Mouse (Mus musculus): Measurements from ENCODE around the gene Sema6d.

The Sema6d gene

GRCm38 (mm10) chr2:124401727-124402380 is 312.1 kb downstream of the Sema6d start:
- no peak for DNase-seq (ENCODE audit: extremely low spot score)

- DNase-seq (ENCODE audit: extremely low spot score): no peak
Observed at GRCm38 (mm10) chr2:124403571-124403970, 313.8 kb downstream of the Sema6d start.

GRCm38 (mm10) chr2:124403981-124404380 is 314.2 kb downstream of the Sema6d start:
- no peak for DNase-seq (ENCODE audit: extremely low spot score)

GRCm38 (mm10) chr2:124404631-124405562 is 315.1 kb downstream of the Sema6d start:
- no peak for DNase-seq (ENCODE audit: extremely low spot score)

- DNase-seq (ENCODE audit: extremely low spot score): no peak
Observed at GRCm38 (mm10) chr2:124408956-124409355, 319.2 kb downstream of the Sema6d start.

- DNase-seq (ENCODE audit: extremely low spot score): no peak
Observed at GRCm38 (mm10) chr2:124416730-124417129, 327.0 kb downstream of the Sema6d start.

- no peak for DNase-seq (ENCODE audit: extremely low spot score)
Observed at GRCm38 (mm10) chr2:124418319-124418718, 328.6 kb downstream of the Sema6d start.

GRCm38 (mm10) chr2:124420170-124420825 is 330.5 kb downstream of the Sema6d start:
- DNase-seq (ENCODE audit: extremely low spot score): no peak

- no peak for DNase-seq (ENCODE audit: extremely low spot score)
Observed at GRCm38 (mm10) chr2:124429744-124430143, 340.0 kb downstream of the Sema6d start.

- DNase-seq (ENCODE audit: extremely low spot score): no peak
Observed at GRCm38 (mm10) chr2:124430708-124431107, 340.9 kb downstream of the Sema6d start.

- no peak for DNase-seq (ENCODE audit: extremely low spot score)
Observed at GRCm38 (mm10) chr2:124435382-124436002, 345.7 kb downstream of the Sema6d start.

GRCm38 (mm10) chr2:124436704-124437103 is 346.9 kb downstream of the Sema6d start:
- no peak for DNase-seq (ENCODE audit: extremely low spot score)

GRCm38 (mm10) chr2:124444199-124444598 is 354.4 kb downstream of the Sema6d start:
- no peak for DNase-seq (ENCODE audit: extremely low spot score)

GRCm38 (mm10) chr2:124455881-124456280 is 366.1 kb downstream of the Sema6d start:
- no peak for DNase-seq (ENCODE audit: extremely low spot score)

- no peak for DNase-seq (ENCODE audit: extremely low spot score)
Observed at GRCm38 (mm10) chr2:124456999-124457398, 367.2 kb downstream of the Sema6d start.

GRCm38 (mm10) chr2:124458028-124458427 is 368.3 kb downstream of the Sema6d start:
- no peak for DNase-seq (ENCODE audit: extremely low spot score)

- DNase-seq (ENCODE audit: extremely low spot score): no peak
Observed at GRCm38 (mm10) chr2:124460956-124461355, 371.2 kb downstream of the Sema6d start.

- no peak for DNase-seq (ENCODE audit: extremely low spot score)
Observed at GRCm38 (mm10) chr2:124461378-124461851, 371.6 kb downstream of the Sema6d start.

GRCm38 (mm10) chr2:124465004-124465946 is 375.5 kb downstream of the Sema6d start:
- DNase-seq (ENCODE audit: extremely low spot score): no peak

- DNase-seq (ENCODE audit: extremely low spot score): no peak
Observed at GRCm38 (mm10) chr2:124467429-124467828, 377.7 kb downstream of the Sema6d start.
